Mouse (Mus musculus) megakaryocyte-erythroid progenitor cell, adult 5-6 weeks (primary cell): ENCODE data around the gene Trpm7. TPM values are rescaled to one million over a fixed set of nuclear protein-coding genes. Genes with fewer than 3 reads are reported as not detected.

Source experiments
- ATAC-seq: replicated peaks from 2 replicates; pipeline ENCODE4 v1.8.0; 2016; ENCODE audit warnings: mild to moderate bottlenecking, inconsistent platforms; ENCODE audit not compliant: severe bottlenecking, poor library complexity, low FRiP score, low TSS enrichment
- total RNA-seq, 2 experiments: library from RNA; stranded (forward) in 1 of 2; stranded (reverse) in 1 of 2; fragments of 200-1000, 215-1000 nt in 1 of 2; fragments of >200 nt in 1 of 2; fragmentation: Nextera tagmentation in 1 of 2; gene quantifications; 2 replicates each; pipeline ENCODE4 v1.2.3; 2014 to 2017

Trpm7 gene
- total RNA-seq, 2 experiments from 2014 or later: 74.8 to 121 TPM

GRCm38 (mm10) chr2:126765867-126766582, 110.0 kb downstream of the Trpm7 start:
- peak; percentile 17; the same call in 1 of the 2 replicates for ATAC-seq

GRCm38 (mm10) chr2:126759351-126759750, 116.7 kb downstream of the Trpm7 start:
- ATAC-seq: no peak

- ATAC-seq: no peak
These were observed 120.4 kb downstream of the Trpm7 start for GRCm38 (mm10) chr2:126755664-126756063.

- ATAC-seq: no peak
These were observed 132.6 kb downstream of the Trpm7 start for GRCm38 (mm10) chr2:126743389-126743788.

Other genes starting within 250 kb of the Trpm7 start
- gene Gabpb1, start 199.9 kb downstream of the Trpm7 start, total RNA-seq (2014; fragmentation: Nextera tagmentation): 26.1 and 35.4 TPM in 2 replicates
- gene Gabpb1, start 199.9 kb downstream of the Trpm7 start, total RNA-seq (2017): 32.0 and 36.5 TPM in 2 replicates
- 37.5 and 40.1 TPM in 2 replicates for gene Usp8, start 168.9 kb downstream of the Trpm7 start, total RNA-seq (2014; fragmentation: Nextera tagmentation)
- gene Usp8, start 168.9 kb downstream of the Trpm7 start, total RNA-seq (2017): 49.3 and 50.4 TPM in 2 replicates
- 1.1 and 1.4 TPM in 2 replicates for gene Usp50, start 92.8 kb downstream of the Trpm7 start, total RNA-seq (2014; fragmentation: Nextera tagmentation)
- 0.88 TPM in 1 of 2 replicates, not detected in the other for gene Usp50, start 92.8 kb downstream of the Trpm7 start, total RNA-seq (2017)
- 40.2 and 44.1 TPM in 2 replicates for gene Sppl2a, start 57.0 kb upstream of the Trpm7 start, total RNA-seq (2014; fragmentation: Nextera tagmentation)
- 36.9 and 41.0 TPM in 2 replicates for gene Sppl2a, start 57.0 kb upstream of the Trpm7 start, total RNA-seq (2017)
- 12.5 and 13.5 TPM in 2 replicates for gene Ap4e1, start 132.5 kb upstream of the Trpm7 start, total RNA-seq (2014; fragmentation: Nextera tagmentation)
- gene Ap4e1, start 132.5 kb upstream of the Trpm7 start, total RNA-seq (2017): 21.0 and 26.9 TPM in 2 replicates
- 53.7 and 54.7 TPM in 2 replicates for gene Blvra, start 194.4 kb upstream of the Trpm7 start, total RNA-seq (2014; fragmentation: Nextera tagmentation)
- 40.9 and 47.9 TPM in 2 replicates for gene Blvra, start 194.4 kb upstream of the Trpm7 start, total RNA-seq (2017)